Mouse (Mus musculus) intestine, embryonic 15.5 days (tissue): ENCODE measurements at regions not wholly inside any gene's neighbourhood (a gene's known extent, or its start where the extent isn't known, plus 50 kb on each side); places are given as distances from the start of the nearest gene placed in this dataset.

Experiments
- ATAC-seq: fragments of 200-750 bp; cut with Nextera tagmentation; 2 replicates; pipeline ENCODE4 v1.8.0; 2017; ENCODE audit warnings: moderate TSS enrichment, moderate library complexity
- H3K27ac ChIP-seq: fragments of 300-500 bp; sonication (generic); 2 replicates; pipeline ENCODE4 v1.5.1; 2015; ENCODE audit warnings: mild to moderate bottlenecking, inconsistent platforms
- H3K27me3 ChIP-seq: fragments of 300-500 bp; sonication (generic); replicated peaks from 2 replicates; pipeline ENCODE4 v1.6.1; 2015; ENCODE audit warnings: inconsistent platforms
- H3K36me3 ChIP-seq: fragments of 300-500 bp; sonication (generic); 2 replicates; pipeline ENCODE4 v1.6.1; 2015; ENCODE audit warnings: inconsistent platforms
- H3K4me1 ChIP-seq: fragments of 300-500 bp; sonication (generic); replicated peaks from 2 replicates; pipeline ENCODE4 v1.6.1; 2015; ENCODE audit warnings: inconsistent platforms
- H3K4me2 ChIP-seq: fragments of 300-500 bp; sonication (generic); replicated peaks from 2 replicates; pipeline ENCODE4 v1.6.1; 2015; ENCODE audit warnings: mild to moderate bottlenecking, inconsistent platforms
- H3K4me3 ChIP-seq: fragments of 300-500 bp; sonication (generic); replicated peaks from 2 replicates; pipeline ENCODE4 v1.5.1; 2015; ENCODE audit warnings: inconsistent platforms
- H3K9ac ChIP-seq: fragments of 300-500 bp; sonication (generic); 2 replicates; pipeline ENCODE4 v1.6.1; 2015; ENCODE audit warnings: inconsistent platforms
- H3K9me3 ChIP-seq: fragments of 300-500 bp; sonication (generic); 2 replicates; pipeline ENCODE4 v1.6.1; 2016; ENCODE audit warnings: inconsistent platforms
- WGBS: fragments of 180-500 bp; shearing (Covaris S2); methylation state at CpG from one replicate; pipeline ENCODE4 v1.1.7; 2015; 5-methylcytosine and 5-hydroxymethylcytosine counted together

GRCm38 (mm10) chr6:17157270-17157669 is 92.3 kb downstream of the Tes start:
- Histone ChIP-seq H3K27ac (no peak overlapping the region), H3K27me3 (no peaks in the 10 kb centered on the region), H3K4me1 (no peaks in the 10 kb centered on the region), H3K36me3 (no peaks in the 10 kb centered on the region), H3K9me3 (no peaks in the 10 kb centered on the region), H3K4me2 (no peak overlapping the region), H3K4me3 (no peak overlapping the region), H3K9ac (no peak overlapping the region)
- WGBS: 75% methylated on average over 6 of the region's 6 CpGs
- ATAC-seq: no peak

DNA sequence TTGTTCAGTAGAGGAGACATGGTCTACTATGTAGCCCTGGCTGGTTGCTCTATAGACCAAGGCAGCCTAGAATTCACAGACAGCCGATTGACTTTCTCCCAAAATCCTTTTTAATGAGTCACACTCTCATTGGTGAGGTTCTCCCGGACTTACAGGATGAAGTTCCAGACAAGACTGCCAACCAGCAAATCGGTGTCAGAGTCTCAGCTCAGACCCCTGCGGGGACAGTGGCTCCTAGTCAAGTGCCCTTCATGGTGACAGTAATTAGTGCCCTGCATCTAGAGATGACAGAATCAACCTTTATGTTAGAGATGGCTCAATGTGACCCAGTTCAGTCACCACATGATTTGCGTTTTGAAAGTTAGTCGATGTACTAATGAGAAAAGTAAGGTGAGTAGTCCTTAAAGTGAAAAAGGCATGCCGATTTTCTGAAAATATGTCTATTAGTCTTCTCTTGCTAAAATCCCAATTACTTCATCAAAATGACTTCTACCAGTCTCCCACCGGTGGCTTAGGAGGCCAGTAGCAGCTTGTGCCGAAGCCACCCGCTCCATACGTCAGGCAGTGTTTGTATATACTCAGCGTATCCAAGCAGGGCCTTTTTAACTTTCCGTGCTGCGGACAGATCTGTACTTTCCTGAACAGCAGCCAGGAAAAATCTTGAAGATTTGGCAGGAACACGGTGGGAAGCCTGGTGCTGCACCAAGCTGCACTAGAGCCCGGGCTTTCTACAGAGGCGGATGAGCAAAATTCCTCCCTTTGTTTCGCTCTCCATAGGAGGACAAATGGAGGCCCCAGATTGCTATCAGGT is 105.2 kb downstream of the Tes start:
- H3K9ac ChIP-seq: no peak overlapping the region
- H3K27me3 ChIP-seq: no peaks in the 10 kb centered on the region
- H3K36me3 ChIP-seq: no peaks in the 10 kb centered on the region
- H3K27ac ChIP-seq: peak overlapping the region; percentile 42
- no peaks in the 10 kb centered on the region for H3K9me3 ChIP-seq
- WGBS: 47% methylated on average over 18 of the region's 18 CpGs
- H3K4me1 ChIP-seq: peaks cover 10% of the 10 kb centered on the region
- H3K4me3 ChIP-seq: no peak overlapping the region
- ATAC-seq: peak; percentile 78
- H3K4me2 ChIP-seq: peak overlapping the region; percentile 9; the same call in 1 of the 2 replicates

- Histone ChIP-seq H3K9me3 (no peaks in the 10 kb centered on the region), H3K36me3 (no peaks in the 10 kb centered on the region), H3K4me2 (peak overlapping the region; percentile 44), H3K9ac (no peak overlapping the region), H3K27ac (peak overlapping the region; percentile 41; the same call in 1 of the 2 replicates), H3K4me3 (no peak overlapping the region), H3K27me3 (no peaks in the 10 kb centered on the region), H3K4me1 (peaks cover 10% of the 10 kb centered on the region)
- ATAC-seq: peak; percentile 39
- 48% methylated on average over 7 of the region's 7 CpGs for WGBS
Observed at GRCm38 (mm10) chr6:17170782-17171272, 105.9 kb downstream of the Tes start.

GRCm38 (mm10) chr6:17171273-17172011 is 106.5 kb downstream of the Tes start:
- no peaks in the 10 kb centered on the region for H3K9me3 ChIP-seq
- no peaks in the 10 kb centered on the region for H3K27me3 ChIP-seq
- H3K4me1 ChIP-seq: peaks cover 10% of the 10 kb centered on the region
- no peak overlapping the region for H3K4me3 ChIP-seq
- no peaks in the 10 kb centered on the region for H3K36me3 ChIP-seq
- no peak overlapping the region for H3K9ac ChIP-seq
- 10% methylated on average over 17 of the region's 17 CpGs for WGBS
- H3K27ac ChIP-seq: peak overlapping the region; percentile 41; the same call in 1 of the 2 replicates
- peak overlapping the region; percentile 44 for H3K4me2 ChIP-seq
- ATAC-seq: peak; percentile 79

GRCm38 (mm10) chr6:17172050-17172449 is 107.1 kb downstream of the Tes start:
- H3K36me3 ChIP-seq: no peaks in the 10 kb centered on the region
- H3K27ac ChIP-seq: no peak overlapping the region
- peaks cover 10% of the 10 kb centered on the region for H3K4me1 ChIP-seq
- no peaks in the 10 kb centered on the region for H3K9me3 ChIP-seq
- H3K4me3 ChIP-seq: no peak overlapping the region
- no peak for ATAC-seq
- H3K4me2 ChIP-seq: no peak overlapping the region
- WGBS: 34% methylated on average over 1 of the region's 1 CpGs
- no peaks in the 10 kb centered on the region for H3K27me3 ChIP-seq
- no peak overlapping the region for H3K9ac ChIP-seq

DNA sequence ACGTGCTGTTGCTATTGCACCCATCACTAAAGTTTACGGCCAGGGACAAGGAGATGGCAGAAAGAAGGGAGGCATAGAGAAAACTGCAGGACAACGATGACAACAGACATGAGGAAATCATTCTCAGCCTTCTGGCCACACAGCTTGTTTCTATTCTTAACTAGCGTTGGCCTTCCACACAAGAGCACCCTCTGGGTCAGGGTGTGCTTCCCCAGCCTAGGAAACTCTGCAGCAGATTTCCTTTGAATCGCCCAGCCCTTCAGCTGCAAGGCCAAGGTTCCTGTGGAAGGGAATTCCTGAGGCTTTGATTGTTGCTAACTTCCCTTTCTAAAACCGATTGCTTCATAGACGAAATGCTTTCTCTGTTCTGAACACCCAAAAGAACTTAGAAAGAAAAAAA is 103.8 kb upstream of the Cav2 start:
- H3K4me3 ChIP-seq: no peak overlapping the region
- WGBS: 64% methylated on average over 7 of the region's 7 CpGs
- no peaks in the 10 kb centered on the region for H3K27me3 ChIP-seq
- no peak overlapping the region for H3K9ac ChIP-seq
- H3K36me3 ChIP-seq: no peaks in the 10 kb centered on the region
- no peaks in the 10 kb centered on the region for H3K4me1 ChIP-seq
- no peak overlapping the region for H3K4me2 ChIP-seq
- H3K9me3 ChIP-seq: no peaks in the 10 kb centered on the region
- H3K27ac ChIP-seq: no peak overlapping the region
- ATAC-seq: no peak

DNA sequence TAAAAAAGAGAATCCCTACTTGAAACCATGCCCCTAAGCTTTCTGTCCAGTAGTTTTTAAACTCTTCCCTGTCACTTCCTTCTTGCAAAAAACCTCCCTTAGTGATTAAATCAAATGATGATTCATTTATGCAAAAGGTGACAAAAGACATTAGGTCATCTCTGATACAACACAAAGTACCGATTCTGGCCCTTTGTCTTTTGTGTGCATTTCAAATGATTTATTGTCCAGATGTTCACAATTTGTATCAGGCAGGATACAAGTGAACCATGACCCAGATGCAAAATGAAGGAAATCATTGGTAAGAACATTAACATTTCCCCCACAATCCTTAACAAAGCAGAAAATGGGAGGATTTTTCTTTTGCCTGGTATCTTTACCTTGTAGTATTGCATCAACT is 101.5 kb upstream of the Cav2 start:
- H3K9me3 ChIP-seq: no peaks in the 10 kb centered on the region
- no peak overlapping the region for H3K4me2 ChIP-seq
- ATAC-seq: no peak
- no peak overlapping the region for H3K27ac ChIP-seq
- WGBS: 49% methylated on average over 1 of the region's 1 CpGs
- no peaks in the 10 kb centered on the region for H3K4me1 ChIP-seq
- H3K4me3 ChIP-seq: no peak overlapping the region
- no peaks in the 10 kb centered on the region for H3K36me3 ChIP-seq
- H3K9ac ChIP-seq: no peak overlapping the region
- no peaks in the 10 kb centered on the region for H3K27me3 ChIP-seq

DNA sequence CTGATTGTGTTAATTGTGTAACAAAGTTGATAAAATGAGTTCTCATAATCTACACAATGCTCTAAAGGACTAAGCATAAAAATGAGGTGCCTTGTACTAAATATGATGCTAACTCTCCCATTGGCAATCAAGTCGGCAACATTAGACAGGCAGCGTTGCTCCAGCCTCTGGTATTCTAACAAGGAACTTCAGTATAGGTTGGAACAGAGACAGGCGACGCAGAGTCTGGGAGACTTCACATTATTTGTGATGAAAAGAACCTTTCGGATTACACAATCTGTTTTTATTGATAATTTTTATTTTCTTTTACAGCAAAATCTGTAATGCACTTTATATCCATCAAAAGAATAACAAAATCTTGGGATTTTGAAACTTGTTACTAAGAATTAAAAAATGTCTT is 94.4 kb upstream of the Cav2 start:
- WGBS: 89% methylated on average over 5 of the region's 5 CpGs
- Histone ChIP-seq H3K9me3 (no peaks in the 10 kb centered on the region), H3K9ac (no peak overlapping the region), H3K4me1 (no peaks in the 10 kb centered on the region), H3K4me2 (no peak overlapping the region), H3K36me3 (no peaks in the 10 kb centered on the region), H3K4me3 (no peak overlapping the region), H3K27me3 (no peaks in the 10 kb centered on the region), H3K27ac (no peak overlapping the region)
- ATAC-seq: no peak

DNA sequence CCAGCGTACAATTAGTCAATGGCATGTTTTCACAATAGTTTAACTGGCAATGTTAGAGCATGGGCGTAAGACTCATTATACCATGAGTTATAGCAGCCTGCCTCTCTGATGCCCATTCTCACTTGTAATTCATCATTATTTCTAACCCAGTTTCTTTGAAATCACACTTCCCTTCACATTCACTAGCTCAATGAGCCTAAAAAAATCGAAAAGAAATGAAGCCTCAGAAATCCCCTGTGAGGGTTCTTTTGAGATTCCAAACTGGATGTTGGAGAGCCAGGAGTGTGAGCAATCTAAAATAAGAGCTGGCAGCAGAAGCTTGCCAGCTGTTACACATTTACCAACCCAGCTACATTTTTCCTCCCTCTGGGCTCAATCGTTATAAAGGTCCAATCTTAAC is 93.9 kb upstream of the Cav2 start:
- no peaks in the 10 kb centered on the region for H3K27me3 ChIP-seq
- no peak overlapping the region for H3K4me2 ChIP-seq
- no peak overlapping the region for H3K9ac ChIP-seq
- 75% methylated on average over 4 of the region's 4 CpGs for WGBS
- H3K27ac ChIP-seq: no peak overlapping the region
- no peaks in the 10 kb centered on the region for H3K36me3 ChIP-seq
- H3K9me3 ChIP-seq: no peaks in the 10 kb centered on the region
- no peak overlapping the region for H3K4me3 ChIP-seq
- no peak for ATAC-seq
- no peaks in the 10 kb centered on the region for H3K4me1 ChIP-seq

DNA sequence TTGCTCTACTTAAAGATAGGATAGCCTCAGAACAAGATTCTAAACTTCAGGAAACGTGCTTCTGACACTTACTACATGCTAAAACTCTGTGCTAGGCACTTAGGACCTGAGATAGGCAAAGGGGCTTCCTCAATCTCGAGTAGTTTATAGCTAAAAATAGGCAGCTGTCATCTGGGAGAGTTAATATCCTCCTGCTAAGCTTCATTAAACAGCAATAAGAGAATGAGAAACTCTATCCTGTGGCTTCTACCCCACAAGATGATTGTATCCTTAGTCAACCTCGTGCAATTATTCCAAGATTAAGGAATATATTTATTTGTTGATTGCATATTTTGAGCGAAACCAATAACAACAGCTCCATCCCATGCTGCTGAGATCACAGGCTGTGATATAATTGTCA is 85.4 kb upstream of the Cav2 start:
- no peaks in the 10 kb centered on the region for H3K27me3 ChIP-seq
- no peaks in the 10 kb centered on the region for H3K4me1 ChIP-seq
- H3K4me2 ChIP-seq: no peak overlapping the region
- H3K9ac ChIP-seq: no peak overlapping the region
- 64% methylated on average over 4 of the region's 4 CpGs for WGBS
- H3K9me3 ChIP-seq: no peaks in the 10 kb centered on the region
- H3K27ac ChIP-seq: no peak overlapping the region
- no peak for ATAC-seq
- no peaks in the 10 kb centered on the region for H3K36me3 ChIP-seq
- H3K4me3 ChIP-seq: no peak overlapping the region

GRCm38 (mm10) chr6:17197728-17198397 is 83.1 kb upstream of the Cav2 start:
- ATAC-seq: peak; percentile 65

GRCm38 (mm10) chr6:17198876-17199275 is 82.1 kb upstream of the Cav2 start:
- WGBS: 55% methylated on average over 9 of the region's 9 CpGs
- H3K27ac ChIP-seq: no peak overlapping the region

More at GRCm38 (mm10) chr6:17197728-17198397, 83.1 kb upstream of the Cav2 start:
- 43% methylated on average over 18 of the region's 18 CpGs for WGBS
- Histone ChIP-seq H3K27ac (no peak overlapping the region; the same call in 1 of the 2 replicates), H3K27me3 (no peaks in the 10 kb centered on the region), H3K9ac (no peak overlapping the region), H3K4me3 (no peak overlapping the region), H3K9me3 (no peaks in the 10 kb centered on the region), H3K36me3 (no peaks in the 10 kb centered on the region), H3K4me1 (no peaks in the 10 kb centered on the region), H3K4me2 (peak overlapping the region; percentile 24; the same call in 1 of the 2 replicates)

More at GRCm38 (mm10) chr6:17198876-17199275, 82.1 kb upstream of the Cav2 start:
- Histone ChIP-seq H3K4me2 (no peak overlapping the region), H3K36me3 (no peaks in the 10 kb centered on the region), H3K27me3 (no peaks in the 10 kb centered on the region), H3K9ac (no peak overlapping the region), H3K4me3 (no peak overlapping the region), H3K4me1 (no peaks in the 10 kb centered on the region), H3K9me3 (no peaks in the 10 kb centered on the region)
- no peak for ATAC-seq
